Mouse (Mus musculus): ENCODE results near the gene Spata31d1c.

DNA sequence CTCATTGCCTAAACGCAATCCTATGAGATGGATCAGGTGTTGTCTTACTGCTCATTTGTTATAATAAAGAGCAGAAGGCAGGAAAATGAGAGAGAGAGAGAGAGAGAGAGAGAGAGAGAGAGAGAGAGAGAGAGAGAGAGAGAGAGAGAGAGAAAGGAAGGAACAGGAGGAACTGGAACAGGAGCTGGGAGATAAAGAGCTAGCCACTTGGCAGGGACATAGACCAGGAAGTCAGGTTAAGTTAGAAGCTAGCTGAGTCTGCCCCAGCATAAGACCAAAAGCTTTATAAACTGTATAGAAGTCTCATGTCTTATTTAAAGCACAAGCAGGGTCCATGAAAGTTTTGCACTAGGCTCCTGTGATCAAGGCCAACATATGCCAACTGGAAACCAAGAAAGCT, 24.9 kb upstream of the Spata31d1c start:
- TF ChIP-seq CTCF (IDR thresholded peaks at IDR 0.05; ENCODE audit: low read depth) (no peak), EP300 (IDR thresholded peaks at IDR 0.05; ENCODE audit: low read depth) (no peak)
